Mouse (Mus musculus): ENCODE measurements around the gene Slit3. TPM values are rescaled to one million over a fixed set of nuclear protein-coding genes. Genes with fewer than 3 reads are reported as not detected.
A peak's percentile ranks its signal among the peaks of the same experiment; 100 is the strongest.

Slit3 gene
- polyA plus RNA-seq, 2 experiments: 32.9 to 33.0 TPM

DNA sequence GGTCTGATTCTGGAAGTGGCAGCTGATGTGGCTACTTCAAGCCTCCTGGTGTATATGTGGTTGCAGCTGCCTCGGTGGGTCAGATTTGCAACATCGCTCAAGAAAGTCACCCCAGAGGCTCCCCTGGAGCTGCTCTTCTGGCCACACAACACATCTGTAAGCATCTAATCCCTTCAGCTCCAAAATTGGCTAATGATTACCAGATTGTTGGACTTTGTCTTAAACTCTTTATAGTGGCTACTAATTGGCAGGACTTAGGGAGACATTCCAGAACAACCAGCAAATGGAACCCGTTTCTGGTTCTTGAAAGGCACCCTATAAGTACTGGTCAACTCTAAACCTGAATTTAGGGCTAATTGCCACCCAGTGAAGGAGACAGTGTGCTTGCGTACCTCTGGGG lies 348.9 kb downstream of the Slit3 start:
- Histone ChIP-seq H3K9ac (ENCODE audit: low read depth, low read length, severe bottlenecking) (no peak overlapping the region), H3K4me1 (ENCODE audit: control insufficient read depth, insufficient read depth, low read length) (peaks cover 21% of the 10 kb centered on the region), H3K36me3 (ENCODE audit: control insufficient read depth, insufficient read depth, low read length) (no peaks in the 10 kb centered on the region), H3K4me3 (replicated peaks; ENCODE audit: low read length) (no peak overlapping the region), H3K27me3 (ENCODE audit: control insufficient read depth, insufficient read depth, low read length) (no peaks in the 10 kb centered on the region), H3K9me3 (ENCODE audit: control insufficient read depth, low read length) (no peaks in the 10 kb centered on the region), H3K27ac (replicated peaks; ENCODE audit: low read depth, low read length) (no peak overlapping the region), H3K4me2 (replicated peaks; ENCODE audit: low read depth, low read length, severe bottlenecking) (no peak overlapping the region)
- TF ChIP-seq POLR2A (IDR thresholded peaks at IDR 0.05; ENCODE audit: borderline replicate concordance, extremely low read depth, insufficient read depth, insufficient read length): no peak
- DNase-seq (ENCODE audit: low spot score) (no peak), ATAC-seq (ENCODE audit: low FRiP score, low read depth) (peak; percentile 37; the same call in 1 of the 2 replicates)
- WGBS: 29% methylated on average over 4 of the region's 4 CpGs

DNA sequence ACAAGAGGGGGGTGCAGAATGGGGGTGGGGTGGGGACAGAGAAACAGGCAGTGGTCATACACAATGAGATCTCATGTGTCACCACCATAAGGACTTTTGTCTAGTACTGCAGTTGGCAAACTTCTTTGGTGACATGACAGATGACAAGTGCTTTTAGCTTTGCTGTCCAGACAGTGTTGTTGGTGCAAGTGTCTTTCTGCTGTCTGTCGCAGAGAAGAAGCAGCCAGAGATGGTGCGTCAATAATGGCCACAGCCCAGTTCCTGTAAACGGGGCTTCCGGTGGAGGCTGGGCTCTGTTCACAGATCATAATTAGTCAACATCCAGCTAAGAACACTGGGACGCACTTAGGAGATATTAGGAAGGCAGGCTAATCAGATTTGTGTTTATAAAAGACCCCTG lies 349.8 kb downstream of the Slit3 start:
- TF ChIP-seq POLR2A (IDR thresholded peaks at IDR 0.05; ENCODE audit: borderline replicate concordance, extremely low read depth, insufficient read depth, insufficient read length): no peak
- ATAC-seq (ENCODE audit: low FRiP score, low read depth) (no peak), DNase-seq (ENCODE audit: low spot score) (no peak)
- H3K4me2 ChIP-seq (replicated peaks; ENCODE audit: low read depth, low read length, severe bottlenecking): no peak overlapping the region
- no peak overlapping the region for H3K9ac ChIP-seq (ENCODE audit: low read depth, low read length, severe bottlenecking)
- H3K27me3 ChIP-seq (ENCODE audit: control insufficient read depth, insufficient read depth, low read length): no peaks in the 10 kb centered on the region
- H3K4me1 ChIP-seq (ENCODE audit: control insufficient read depth, insufficient read depth, low read length): peaks cover 28% of the 10 kb centered on the region
- no peaks in the 10 kb centered on the region for H3K9me3 ChIP-seq (ENCODE audit: control insufficient read depth, low read length)
- no peak overlapping the region for H3K27ac ChIP-seq (replicated peaks; ENCODE audit: low read depth, low read length)
- 67% methylated on average over 5 of the region's 5 CpGs for WGBS
- H3K4me3 ChIP-seq (replicated peaks; ENCODE audit: low read length): no peak overlapping the region
- H3K36me3 ChIP-seq (ENCODE audit: control insufficient read depth, insufficient read depth, low read length): no peaks in the 10 kb centered on the region

DNA sequence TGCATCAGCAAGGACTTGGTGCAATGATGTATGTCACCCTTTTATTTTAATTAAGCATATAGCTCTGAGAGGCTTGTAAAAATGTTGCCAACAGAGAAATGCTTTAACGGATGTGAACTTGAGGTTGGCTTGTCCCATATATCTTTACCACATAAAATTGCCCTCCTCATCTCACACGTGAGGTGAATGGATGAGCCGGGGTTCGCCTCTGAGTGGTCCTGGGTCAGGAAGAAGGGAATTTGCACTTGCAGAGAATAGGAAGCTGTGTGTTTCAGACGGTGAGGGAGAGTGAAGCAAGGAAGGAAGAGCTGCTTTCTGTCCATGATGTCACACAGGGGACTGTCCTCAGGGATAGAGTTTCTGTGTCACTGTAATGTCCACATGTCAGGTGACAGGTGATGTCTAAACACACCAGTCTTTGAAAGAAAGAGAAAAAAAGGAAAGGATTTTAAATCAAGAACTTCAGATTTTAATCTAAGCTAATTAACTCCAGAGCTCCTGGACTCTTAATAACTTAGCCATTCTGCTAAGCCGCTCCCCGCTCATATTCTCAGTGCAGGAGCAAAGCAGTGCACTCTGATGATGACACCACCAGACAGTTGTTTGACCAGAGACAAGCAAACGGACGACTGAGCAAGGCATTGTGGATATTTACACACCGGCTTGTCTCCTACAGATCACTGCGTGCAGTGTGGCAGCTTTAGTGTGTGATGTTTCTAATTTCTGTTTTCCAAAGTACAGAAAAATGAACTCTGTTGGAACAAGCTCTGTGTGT lies 352.0 kb downstream of the Slit3 start:
- Histone ChIP-seq H3K36me3 (ENCODE audit: control insufficient read depth, insufficient read depth, low read length) (no peaks in the 10 kb centered on the region), H3K27ac (replicated peaks; ENCODE audit: low read depth, low read length) (no peak overlapping the region), H3K27me3 (ENCODE audit: control insufficient read depth, insufficient read depth, low read length) (no peaks in the 10 kb centered on the region), H3K9me3 (ENCODE audit: control insufficient read depth, low read length) (no peaks in the 10 kb centered on the region), H3K4me2 (replicated peaks; ENCODE audit: low read depth, low read length, severe bottlenecking) (no peak overlapping the region), H3K9ac (ENCODE audit: low read depth, low read length, severe bottlenecking) (no peak overlapping the region), H3K4me1 (ENCODE audit: control insufficient read depth, insufficient read depth, low read length) (peaks cover 26% of the 10 kb centered on the region), H3K4me3 (replicated peaks; ENCODE audit: low read length) (no peak overlapping the region)
- 38% methylated on average over 11 of the region's 11 CpGs for WGBS
- ATAC-seq (ENCODE audit: low FRiP score, low read depth) (no peak), DNase-seq (ENCODE audit: low spot score) (no peak)
- TF ChIP-seq POLR2A (IDR thresholded peaks at IDR 0.05; ENCODE audit: borderline replicate concordance, extremely low read depth, insufficient read depth, insufficient read length): no peak

DNA sequence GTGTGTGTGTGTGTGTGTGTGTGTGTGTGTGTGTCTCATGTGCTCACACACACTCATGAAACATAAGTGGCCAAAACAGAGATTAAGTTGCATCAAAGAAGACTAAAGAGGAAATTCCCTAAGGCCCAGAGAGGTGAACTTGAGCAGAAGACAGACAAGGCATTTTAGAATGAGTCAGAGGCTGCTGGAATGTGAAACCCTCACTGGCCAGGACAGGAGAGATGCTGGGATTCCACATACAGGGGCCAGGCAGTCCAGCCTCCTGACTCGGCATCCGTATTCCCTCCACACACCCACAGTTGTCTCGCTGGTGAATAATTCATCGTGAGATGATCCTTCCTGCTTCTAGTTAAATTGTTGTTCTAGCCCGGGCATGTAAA lies 352.6 kb downstream of the Slit3 start:
- H3K4me3 ChIP-seq (replicated peaks; ENCODE audit: low read length): no peak overlapping the region
- no peak overlapping the region for H3K27ac ChIP-seq (replicated peaks; ENCODE audit: low read depth, low read length)
- no peak overlapping the region for H3K9ac ChIP-seq (ENCODE audit: low read depth, low read length, severe bottlenecking)
- H3K27me3 ChIP-seq (ENCODE audit: control insufficient read depth, insufficient read depth, low read length): no peaks in the 10 kb centered on the region
- H3K36me3 ChIP-seq (ENCODE audit: control insufficient read depth, insufficient read depth, low read length): no peaks in the 10 kb centered on the region
- no peak for ATAC-seq (ENCODE audit: low FRiP score, low read depth)
- no peak for TF ChIP-seq POLR2A (IDR thresholded peaks at IDR 0.05; ENCODE audit: borderline replicate concordance, extremely low read depth, insufficient read depth, insufficient read length)
- no peaks in the 10 kb centered on the region for H3K9me3 ChIP-seq (ENCODE audit: control insufficient read depth, low read length)
- peaks cover 26% of the 10 kb centered on the region for H3K4me1 ChIP-seq (ENCODE audit: control insufficient read depth, insufficient read depth, low read length)
- 67% methylated on average over 5 of the region's 5 CpGs for WGBS
- no peak for DNase-seq (ENCODE audit: low spot score)
- H3K4me2 ChIP-seq (replicated peaks; ENCODE audit: low read depth, low read length, severe bottlenecking): no peak overlapping the region

DNA sequence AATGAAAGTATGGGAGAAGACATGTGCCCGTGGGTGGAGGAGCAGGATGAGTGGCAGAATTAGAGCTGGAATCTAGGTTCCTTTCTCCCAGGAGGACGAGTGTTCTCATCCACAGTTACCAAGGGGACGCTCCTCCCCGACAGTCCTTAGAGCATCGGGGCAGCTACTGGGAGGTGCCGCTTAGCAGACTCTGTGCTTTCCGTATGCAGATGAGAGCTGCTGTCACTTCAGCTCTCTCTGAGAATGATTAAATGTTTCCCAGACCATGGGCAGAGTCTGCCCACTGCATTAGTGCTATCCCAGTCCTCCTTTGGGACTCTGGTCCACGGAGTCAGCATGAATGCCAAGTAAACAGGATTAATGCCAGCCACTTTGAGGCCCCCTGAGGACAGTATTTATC lies 359.1 kb downstream of the Slit3 start:
- ATAC-seq (ENCODE audit: low FRiP score, low read depth): no peak
- no peaks in the 10 kb centered on the region for H3K36me3 ChIP-seq (ENCODE audit: control insufficient read depth, insufficient read depth, low read length)
- peaks cover 15% of the 10 kb centered on the region for H3K4me1 ChIP-seq (ENCODE audit: control insufficient read depth, insufficient read depth, low read length)
- H3K4me3 ChIP-seq (replicated peaks; ENCODE audit: low read length): no peak overlapping the region
- 54% methylated on average over 8 of the region's 8 CpGs for WGBS
- H3K27me3 ChIP-seq (ENCODE audit: control insufficient read depth, insufficient read depth, low read length): no peaks in the 10 kb centered on the region
- TF ChIP-seq POLR2A (IDR thresholded peaks at IDR 0.05; ENCODE audit: borderline replicate concordance, extremely low read depth, insufficient read depth, insufficient read length): no peak
- H3K4me2 ChIP-seq (replicated peaks; ENCODE audit: low read depth, low read length, severe bottlenecking): no peak overlapping the region
- no peak overlapping the region for H3K9ac ChIP-seq (ENCODE audit: low read depth, low read length, severe bottlenecking)
- DNase-seq (ENCODE audit: low spot score): no peak
- no peaks in the 10 kb centered on the region for H3K9me3 ChIP-seq (ENCODE audit: control insufficient read depth, low read length)
- no peak overlapping the region for H3K27ac ChIP-seq (replicated peaks; ENCODE audit: low read depth, low read length)

Measured in limb, embryonic 14.5 days (tissue).